ENCODE assay signal across 8 mouse cellular contexts in genomic region chr13:31618919-31619655, GRCm38 (mm10). TPM values are rescaled to one million over a fixed set of nuclear protein-coding genes. Genes with fewer than 3 reads are reported as not detected.
DNase-seq lines count a peak whose midpoint lies in the region; ATAC-seq lines count a peak whose summit lies in the region.
"Had no signal": no experiment of that assay in that cellular context is flagged by ENCODE, and none has a peak within 500 bp of the region (broad histone marks: within the 10 kb centered on the region; RNA-seq: fewer than 3 reads in every experiment).

No protein-coding gene starts in this region.

- 3% methylated on average over 18 of the region's 18 CpGs for WGBS in kidney, embryonic 15.5 days
- 2% methylated on average over 18 of the region's 18 CpGs for WGBS in embryonic facial prominence, embryonic 13.5 days
- WGBS in hindbrain, embryonic 14.5 days, result 3% methylated on average over 18 of the region's 18 CpGs
- 2% methylated on average over 18 of the region's 18 CpGs for WGBS in midbrain, embryonic 12.5 days

- H3K27ac ChIP-seq in kidney, embryonic 15.5 days, result no peak overlapping the region
- H3K27ac ChIP-seq in embryonic facial prominence, embryonic 13.5 days, result no peak overlapping the region
- H3K27ac ChIP-seq in hindbrain, embryonic 14.5 days, result 0 out of 2 replicates have a peak overlapping the region, but pooled peaks have one; percentile 14
- no peak overlapping the region for H3K27ac ChIP-seq in midbrain, embryonic 12.5 days (replicated peaks)
- H3K27ac ChIP-seq: kidney, postnatal 0 days had no signal

- peak overlapping the region; percentile 32; the same call in 1 of the 2 replicates for H3K4me3 ChIP-seq in kidney, embryonic 15.5 days (replicated peaks)
- H3K4me3 ChIP-seq in embryonic facial prominence, embryonic 13.5 days, result peak overlapping the region; percentile 28
- H3K4me3 ChIP-seq in hindbrain, embryonic 14.5 days (replicated peaks; ENCODE audit: low read length), result no peak overlapping the region
- no peak overlapping the region for H3K4me3 ChIP-seq in midbrain, embryonic 12.5 days

- H3K27me3 ChIP-seq in kidney, embryonic 15.5 days, result peaks cover 99% of the 10 kb centered on the region
- H3K27me3 ChIP-seq in embryonic facial prominence, embryonic 13.5 days, result peaks cover 98% of the 10 kb centered on the region
- H3K27me3 ChIP-seq in hindbrain, embryonic 14.5 days (ENCODE audit: control insufficient read depth, insufficient read depth, low read length), result peaks cover 100% of the 10 kb centered on the region
- H3K27me3 ChIP-seq in midbrain, embryonic 12.5 days, result peaks cover 96% of the 10 kb centered on the region

- peak overlapping the region; percentile 62 for H3K4me2 ChIP-seq in kidney, embryonic 15.5 days
- peak overlapping the region; percentile 59 for H3K4me2 ChIP-seq in embryonic facial prominence, embryonic 13.5 days
- peak overlapping the region; percentile 53; the same call in 1 of the 2 replicates for H3K4me2 ChIP-seq in hindbrain, embryonic 14.5 days (replicated peaks)
- peak overlapping the region; percentile 55; the same call in 1 of the 2 replicates for H3K4me2 ChIP-seq in midbrain, embryonic 12.5 days (replicated peaks)

- no peak for DNase-seq in kidney, adult 8-10 months
- no peak for DNase-seq in hindbrain, embryonic 14.5 days (ENCODE audit: low spot score)
- no peak for DNase-seq in urinary bladder, postnatal 10 days (ENCODE audit: low spot score)
- DNase-seq in left cerebral cortex, adult 8-10 months (ENCODE audit: low spot score in 2 of 2), result no peak

- H3K9ac ChIP-seq in kidney, embryonic 15.5 days, result no peak overlapping the region
- H3K9ac ChIP-seq in embryonic facial prominence, embryonic 13.5 days, result 0 out of 2 replicates have a peak overlapping the region, but pooled peaks have one; percentile 6
- no peak overlapping the region for H3K9ac ChIP-seq in hindbrain, embryonic 14.5 days
- no peak overlapping the region for H3K9ac ChIP-seq in midbrain, embryonic 12.5 days (replicated peaks)

- H3K4me1 ChIP-seq in kidney, embryonic 15.5 days, result peaks cover 32% of the 10 kb centered on the region
- H3K4me1 ChIP-seq in embryonic facial prominence, embryonic 13.5 days, result peaks cover 42% of the 10 kb centered on the region
- H3K4me1 ChIP-seq in hindbrain, embryonic 14.5 days (replicated peaks; ENCODE audit: control insufficient read depth, insufficient read depth, low read length), result peaks cover 5% of the 10 kb centered on the region; the same call in 1 of the 2 replicates
- H3K4me1 ChIP-seq in midbrain, embryonic 12.5 days, result peaks cover 11% of the 10 kb centered on the region

- H3K36me3 ChIP-seq in kidney, embryonic 15.5 days, result no peaks in the 10 kb centered on the region
- no peaks in the 10 kb centered on the region for H3K36me3 ChIP-seq in embryonic facial prominence, embryonic 13.5 days
- no peaks in the 10 kb centered on the region for H3K36me3 ChIP-seq in hindbrain, embryonic 14.5 days (replicated peaks; ENCODE audit: control insufficient read depth, insufficient read depth)
- H3K36me3 ChIP-seq in midbrain, embryonic 12.5 days, result no peaks in the 10 kb centered on the region

- no peaks in the 10 kb centered on the region for H3K9me3 ChIP-seq in kidney, embryonic 15.5 days (replicated peaks)
- no peaks in the 10 kb centered on the region for H3K9me3 ChIP-seq in embryonic facial prominence, embryonic 13.5 days
- H3K9me3 ChIP-seq in hindbrain, embryonic 14.5 days (ENCODE audit: control insufficient read depth, low read length), result no peaks in the 10 kb centered on the region
- no peaks in the 10 kb centered on the region for H3K9me3 ChIP-seq in midbrain, embryonic 12.5 days

- 0 out of 2 replicates have a peak, but pooled peaks have one; percentile 7 for ATAC-seq in kidney, embryonic 15.5 days (replicated peaks; ENCODE audit: low FRiP score)
- no peak for ATAC-seq in embryonic facial prominence, embryonic 13.5 days (ENCODE audit: insufficient number of reproducible peaks, insufficient read depth, low FRiP score, low TSS enrichment, low read depth)
- ATAC-seq in hindbrain, embryonic 14.5 days (ENCODE audit: low FRiP score), result no peak
- ATAC-seq in midbrain, embryonic 12.5 days (ENCODE audit: low FRiP score, low read depth), result no peak

RNA-seq across cellular contexts. Expression of gene Foxf2, which starts 6.5 kb away (rescaled TPM):
- polyA plus RNA-seq in kidney, embryonic 15.5 days (2015; fragmentation: Nextera tagmentation; extraction: Ambion mirVana), result 0.24 and 0.27 TPM in 2 replicates
- 3.9 and 7.5 TPM in 2 replicates for polyA plus RNA-seq in embryonic facial prominence, embryonic 13.5 days (2015; fragmentation: Nextera tagmentation; extraction: Ambion mirVana)
- polyA plus RNA-seq in hindbrain, embryonic 14.5 days (2014; fragmentation: Nextera tagmentation; extraction: Ambion mirVana), result 5.3 and 6.2 TPM in 2 replicates
- polyA plus RNA-seq in midbrain, embryonic 12.5 days (2016; fragmentation: Nextera tagmentation; extraction: Ambion mirVana), result 7.6 and 7.9 TPM in 2 replicates
- total RNA-seq in left cerebral cortex, adult 8-10 months (2022), result 1 to 10 TPM; 3.7 to 5.1 (median 4.6) TPM
- polyA plus RNA-seq: kidney, postnatal 0 days had no signal

RNA-seq across cellular contexts. Expression of gene A530084C06Rik, which starts 60.0 kb away (rescaled TPM):
- not detected in 2 replicates for polyA plus RNA-seq in kidney, embryonic 15.5 days (2015; fragmentation: Nextera tagmentation; extraction: Ambion mirVana)
- polyA plus RNA-seq in embryonic facial prominence, embryonic 13.5 days (2015; fragmentation: Nextera tagmentation; extraction: Ambion mirVana), result not detected in 2 replicates
- polyA plus RNA-seq in hindbrain, embryonic 14.5 days (2014; fragmentation: Nextera tagmentation; extraction: Ambion mirVana), result not detected in 2 replicates
- not detected in 2 replicates for polyA plus RNA-seq in midbrain, embryonic 12.5 days (2016; fragmentation: Nextera tagmentation; extraction: Ambion mirVana)
- under 1 TPM; 0.28 to 0.40 (median 0.35) TPM for total RNA-seq in left cerebral cortex, adult 8-10 months (2022)
- polyA plus RNA-seq: kidney, postnatal 0 days had no signal

Comparison
In these comparisons a context has a peak if more than half of its experiments do, and no peak if none do; other contexts are left out.
1. H3K4me3 ChIP-seq: peak in kidney, embryonic 15.5 days (single experiment) and embryonic facial prominence, embryonic 13.5 days (single experiment); none in hindbrain, embryonic 14.5 days (single experiment) and midbrain, embryonic 12.5 days (single experiment).
2. Peak in every context shown above with its lines, with median percentiles within 50 percentile points of each other: H3K4me2 ChIP-seq.